Mouse (Mus musculus) liver, embryonic 12.5 days (tissue): ENCODE measurements around the gene Acsf2. TPM values are rescaled to one million over a fixed set of nuclear protein-coding genes. Genes with fewer than 3 reads are reported as not detected.
"Not testable (repeated sequence)": the region's sequence is repeated elsewhere in the genome, so short reads cannot be mapped to it uniquely, and the experiment has no call there.

Experiments
- ATAC-seq: fragments of 200-750 bp; cut with Nextera tagmentation; 2 replicates; pipeline ENCODE4 v1.8.0; 2017; ENCODE audit warnings: moderate number of reproducible peaks, mild to moderate bottlenecking, moderate library complexity
- H3K27ac ChIP-seq: fragments of 300-500 bp; sonication (generic); 2 replicates; pipeline ENCODE4 v1.5.1; 2016; ENCODE audit warnings: mild to moderate bottlenecking
- H3K27me3 ChIP-seq: fragments of 300-500 bp; sonication (generic); replicated peaks from 2 replicates; pipeline ENCODE4 v1.6.1; 2016; ENCODE audit warnings: mild to moderate bottlenecking, moderate library complexity
- H3K36me3 ChIP-seq: fragments of 300-500 bp; sonication (generic); 2 replicates; pipeline ENCODE4 v1.6.1; 2016; ENCODE audit warnings: mild to moderate bottlenecking, moderate library complexity
- H3K4me1 ChIP-seq: fragments of 300-500 bp; sonication (generic); 2 replicates; pipeline ENCODE4 v1.6.1; 2016
- H3K4me2 ChIP-seq: fragments of 300-500 bp; sonication (generic); 2 replicates; pipeline ENCODE4 v1.6.1; 2016; ENCODE audit warnings: mild to moderate bottlenecking, moderate library complexity
- H3K4me3 ChIP-seq: fragments of 300-500 bp; sonication (generic); 2 replicates; pipeline ENCODE4 v1.5.1; 2016; ENCODE audit warnings: mild to moderate bottlenecking, moderate library complexity
- H3K9ac ChIP-seq: fragments of 300-500 bp; sonication (generic); 2 replicates; pipeline ENCODE4 v1.6.1; 2016; ENCODE audit warnings: mild to moderate bottlenecking, moderate library complexity
- H3K9me3 ChIP-seq: fragments of 300-500 bp; sonication (generic); replicated peaks from 2 replicates; pipeline ENCODE4 v1.6.1; 2016; ENCODE audit warnings: mild to moderate bottlenecking, moderate library complexity
- WGBS: fragments of 180-500 bp; shearing (Covaris S2); methylation state at CpG from one replicate; pipeline ENCODE4 v1.1.7; 2016; ENCODE audit not compliant: insufficient replicate concordance; 5-methylcytosine and 5-hydroxymethylcytosine counted together
- polyA plus RNA-seq: library from polyadenylated mRNA; unstranded; fragments of >200 nt; fragmentation: Nextera tagmentation; extraction: Ambion mirVana; gene quantifications from 2 replicates; pipeline ENCODE4 v1.2.1, GENCODE M21; 2016

The Acsf2 gene
- 1.1 and 1.2 TPM in 2 replicates for polyA plus RNA-seq

- Histone ChIP-seq H3K27me3 (peaks cover 8% of the 10 kb centered on the region; the same call in 1 of the 2 replicates), H3K4me1 (peaks cover 21% of the 10 kb centered on the region), H3K27ac (no peak within 1 kb of the TSS; the same call in 1 of the 2 replicates), H3K4me2 (peak within 1 kb of the TSS; percentile 77), H3K36me3 (no peaks in the 10 kb centered on the region), H3K9me3 (no peaks in the 10 kb centered on the region), H3K9ac (peak within 1 kb of the TSS; percentile 56), H3K4me3 (peak within 1 kb of the TSS; percentile 55)
- ATAC-seq = peak; percentile 71
- 3% methylated on average over 52 of the region's 52 CpGs for whole genome bisulfite sequencing
Measured at GRCm38 (mm10) chr11:94601321-94602281, at the start of gene Acsf2. Acsf2 (minus strand) TSS chr11:94601871.

- H3K27ac ChIP-seq, H3K4me3 ChIP-seq, H3K9ac ChIP-seq, H3K9me3 ChIP-seq, ATAC-seq, H3K4me2 ChIP-seq, H3K27me3 ChIP-seq: not testable (repeated sequence)
- WGBS = 84% methylated on average over 7 of the region's 7 CpGs
- Histone ChIP-seq H3K36me3 (peaks cover 57% of the 10 kb centered on the region), H3K4me1 (peaks cover 32% of the 10 kb centered on the region)
Measured at GRCm38 (mm10) chr11:94651241-94651640, 49.6 kb upstream of the Acsf2 start.

GRCm38 (mm10) chr11:94646457-94646856, 44.8 kb upstream of the Acsf2 start:
- Histone ChIP-seq H3K27me3 (no peaks in the 10 kb centered on the region), H3K9ac (no peak overlapping the region), H3K9me3 (no peaks in the 10 kb centered on the region), H3K36me3 (peaks cover 96% of the 10 kb centered on the region), H3K4me3 (no peak overlapping the region), H3K4me1 (no peaks in the 10 kb centered on the region), H3K4me2 (no peak overlapping the region), H3K27ac (no peak overlapping the region)
- no peak for ATAC-seq
- 90% methylated on average over 4 of the region's 4 CpGs for WGBS

- no peak overlapping the region for H3K4me2 ChIP-seq
- no peaks in the 10 kb centered on the region for H3K9me3 ChIP-seq
- no peaks in the 10 kb centered on the region for H3K27me3 ChIP-seq
- ATAC-seq = 0 out of 2 replicates have a peak, but pooled peaks have one; percentile 21
- H3K9ac ChIP-seq = no peak overlapping the region
- no peak overlapping the region for H3K27ac ChIP-seq
- 80% methylated on average over 8 of the region's 8 CpGs for WGBS
- no peaks in the 10 kb centered on the region for H3K4me1 ChIP-seq
- H3K36me3 ChIP-seq = peaks cover 98% of the 10 kb centered on the region
- no peak overlapping the region for H3K4me3 ChIP-seq
Measured at GRCm38 (mm10) chr11:94644461-94645219, 43.0 kb upstream of the Acsf2 start.

GRCm38 (mm10) chr11:94634431-94634830, 32.8 kb upstream of the Acsf2 start:
- H3K4me3 ChIP-seq = no peak overlapping the region
- peaks cover 16% of the 10 kb centered on the region for H3K4me1 ChIP-seq
- peaks cover 82% of the 10 kb centered on the region for H3K36me3 ChIP-seq
- H3K4me2 ChIP-seq = no peak overlapping the region
- H3K9me3 ChIP-seq = no peaks in the 10 kb centered on the region
- 78% methylated on average over 5 of the region's 5 CpGs for WGBS
- ATAC-seq = no peak
- no peak overlapping the region for H3K27ac ChIP-seq
- no peak overlapping the region for H3K9ac ChIP-seq
- no peaks in the 10 kb centered on the region for H3K27me3 ChIP-seq

- Histone ChIP-seq H3K4me3 (no peak overlapping the region), H3K4me1 (peaks cover 19% of the 10 kb centered on the region), H3K27me3 (no peaks in the 10 kb centered on the region), H3K27ac (no peak overlapping the region), H3K36me3 (peaks cover 68% of the 10 kb centered on the region), H3K9ac (no peak overlapping the region), H3K4me2 (no peak overlapping the region), H3K9me3 (no peaks in the 10 kb centered on the region)
- no peak for ATAC-seq
- WGBS = 81% methylated on average over 8 of the region's 8 CpGs
Measured at GRCm38 (mm10) chr11:94632988-94633387, 31.3 kb upstream of the Acsf2 start.

GRCm38 (mm10) chr11:94631969-94632368, 30.3 kb upstream of the Acsf2 start:
- no peak for ATAC-seq
- H3K4me1 ChIP-seq = peaks cover 19% of the 10 kb centered on the region
- WGBS = 89% methylated on average over 5 of the region's 5 CpGs
- no peak overlapping the region for H3K4me3 ChIP-seq
- peaks cover 58% of the 10 kb centered on the region for H3K36me3 ChIP-seq
- no peak overlapping the region for H3K27ac ChIP-seq
- H3K4me2 ChIP-seq = no peak overlapping the region
- no peak overlapping the region for H3K9ac ChIP-seq
- no peaks in the 10 kb centered on the region for H3K27me3 ChIP-seq
- H3K9me3 ChIP-seq = no peaks in the 10 kb centered on the region

- Histone ChIP-seq H3K36me3 (peaks cover 42% of the 10 kb centered on the region), H3K9me3 (no peaks in the 10 kb centered on the region), H3K27ac (peak overlapping the region; percentile 77), H3K4me2 (peak overlapping the region; percentile 80), H3K27me3 (no peaks in the 10 kb centered on the region), H3K4me1 (peaks cover 19% of the 10 kb centered on the region), H3K9ac (peak overlapping the region; percentile 87), H3K4me3 (peak overlapping the region; percentile 84)
- WGBS = 7% methylated on average over 26 of the region's 26 CpGs
- no peak for ATAC-seq
Measured at GRCm38 (mm10) chr11:94630199-94631011, 28.7 kb upstream of the Acsf2 start.

GRCm38 (mm10) chr11:94629884-94630198, 28.2 kb upstream of the Acsf2 start:
- peak overlapping the region; percentile 87 for H3K9ac ChIP-seq
- H3K36me3 ChIP-seq = peaks cover 36% of the 10 kb centered on the region
- peak overlapping the region; percentile 77 for H3K27ac ChIP-seq
- under 1% methylated on average over 28 of the region's 28 CpGs for WGBS
- peaks cover 19% of the 10 kb centered on the region for H3K4me1 ChIP-seq
- peak overlapping the region; percentile 80 for H3K4me2 ChIP-seq
- no peaks in the 10 kb centered on the region for H3K27me3 ChIP-seq
- peak; percentile 75 for ATAC-seq
- H3K9me3 ChIP-seq = no peaks in the 10 kb centered on the region
- peak overlapping the region; percentile 84 for H3K4me3 ChIP-seq

- Histone ChIP-seq H3K9me3 (no peaks in the 10 kb centered on the region), H3K4me1 (peaks cover 19% of the 10 kb centered on the region), H3K4me2 (peak within 1 kb of the TSS; percentile 80), H3K36me3 (peaks cover 31% of the 10 kb centered on the region), H3K4me3 (peak within 1 kb of the TSS; percentile 84), H3K27ac (peak within 1 kb of the TSS; percentile 77), H3K27me3 (no peaks in the 10 kb centered on the region), H3K9ac (peak within 1 kb of the TSS; percentile 87)
- ATAC-seq = peak; percentile 96
- WGBS = 3% methylated on average over 37 of the region's 41 CpGs
Measured at GRCm38 (mm10) chr11:94629199-94629883, 27.7 kb upstream of the Acsf2 start, which contains the start of gene Lrrc59. Lrrc59 (plus strand) TSS chr11:94629767.

- ATAC-seq = no peak
- 43% methylated on average over 2 of the region's 2 CpGs for WGBS
Measured at GRCm38 (mm10) chr11:94622162-94622561, 20.5 kb upstream of the Acsf2 start.

More at GRCm38 (mm10) chr11:94622162-94622561, 20.5 kb upstream of the Acsf2 start:
- Histone ChIP-seq H3K9me3 (no peaks in the 10 kb centered on the region), H3K4me2 (no peak overlapping the region), H3K4me3 (no peak overlapping the region), H3K9ac (no peak overlapping the region), H3K27me3 (no peaks in the 10 kb centered on the region), H3K4me1 (no peaks in the 10 kb centered on the region), H3K36me3 (no peaks in the 10 kb centered on the region), H3K27ac (no peak overlapping the region)
